Mouse (Mus musculus) B cell, adult (primary cell): ENCODE data around the gene Taf9b. TPM values are rescaled to one million over a fixed set of nuclear protein-coding genes. Genes with fewer than 3 reads are reported as not detected.

Experiments
- total RNA-seq: library from RNA; stranded (reverse); gene quantifications from 4 replicates; pipeline ENCODE4 v1.2.4, GENCODE M21; 2023; ENCODE audit not compliant: inconsistent age

Gene Taf9b
- 11.6 to 12.4 TPM (median 12.2 TPM) in 4 replicates for total RNA-seq

GRCm38 (mm10) chrX:106221058-106221457 lies at the start of gene Taf9b:
Gene Taf9b, minus strand, starts transcription at chrX:106221158.

GRCm38 (mm10) chrX:106255276-106255675 lies 34.3 kb upstream of the Taf9b start, which contains the start of gene Fnd3c2:
Gene Fnd3c2, minus strand, starts transcription at chrX:106255376.

GRCm38 (mm10) chrX:106186713-106187649 lies 34.0 kb downstream of the Taf9b start, which contains the start of gene Pgk1:
Gene Pgk1, plus strand, starts transcription at chrX:106187100.

Other genes with a start within 250 kb of the Taf9b start
- gene Magt1, start 209.3 kb downstream of the Taf9b start, total RNA-seq, result 34.0 to 41.2 TPM (median 35.9 TPM) in 4 replicates
- gene Cox7b, start 205.5 kb downstream of the Taf9b start, total RNA-seq, result 108 to 126 TPM (median 114 TPM) in 4 replicates
- gene Atp7a, start 193.9 kb downstream of the Taf9b start, total RNA-seq, result 12.9 to 16.9 TPM (median 15.2 TPM) in 4 replicates
- 0.27 to 0.84 TPM (median 0.45 TPM) in 4 replicates for gene Tlr13, start 78.0 kb downstream of the Taf9b start, total RNA-seq
- gene Pgk1, start 34.1 kb downstream of the Taf9b start, total RNA-seq, result 79.7 to 94.1 TPM (median 85.9 TPM) in 4 replicates
- not detected in 4 replicates for gene Fnd3c2, start 34.2 kb upstream of the Taf9b start, total RNA-seq